Mouse (Mus musculus) CH12.LX (cell line): ENCODE data around the gene Slc13a2. TPM values are rescaled to one million over a fixed set of nuclear protein-coding genes. Genes with fewer than 3 reads are reported as not detected.

ENCODE experiments used
- DNase-seq: peaks from one replicate; pipeline ENCODE4 v3.0.0-alpha.2; 2013; ENCODE audit errors: extremely low read depth
- H3K27ac ChIP-seq: 2 replicates; pipeline ENCODE4 v1.5.1; 2012; ENCODE audit warnings: low read depth, mild to moderate bottlenecking, control low read depth, moderate library complexity; ENCODE audit not compliant: insufficient read depth
- H3K27me3 ChIP-seq: replicated peaks from 2 replicates; pipeline ENCODE3; 2012; ENCODE audit warnings: inconsistent platforms
- H3K36me3 ChIP-seq, 2 experiments: replicated peaks in 1 of 2; 2 replicates each; pipeline versions ENCODE3 to v1.6.1; 2012; ENCODE audit warnings: inconsistent platforms in 1 of 2, low read length in 1 of 2, mild to moderate bottlenecking in 1 of 2, mixed read lengths in 1 of 2, moderate library complexity in 1 of 2; ENCODE audit not compliant: control insufficient read depth in 1 of 2, insufficient read depth in 1 of 2
- H3K4me1 ChIP-seq, 2 experiments: 2 replicates each; pipeline ENCODE4 v1.6.1; 2012; ENCODE audit warnings: inconsistent platforms in 1 of 2, moderate library complexity in 1 of 2; ENCODE audit not compliant: insufficient read depth in 2 of 2, control insufficient read depth in 1 of 2
- H3K4me2 ChIP-seq: 2 replicates; pipeline ENCODE4 v1.6.1; 2012; ENCODE audit warnings: low read depth, mild to moderate bottlenecking, control low read depth; ENCODE audit not compliant: poor library complexity, insufficient read depth, severe bottlenecking
- H3K4me3 ChIP-seq, 3 experiments: fragments of 150-350 bp in 1 of 3; sonication (generic) in 1 of 3; replicated peaks in 1 of 3; 2 replicates each; pipeline versions ENCODE3 to v1.5.1; 2011 to 2012; ENCODE audit warnings: low read depth in 2 of 3, low read length in 2 of 3, mild to moderate bottlenecking in 2 of 3, moderate library complexity in 2 of 3, control low read depth in 1 of 3, improper control_type of control experiment in 1 of 3, inconsistent platforms in 1 of 3, mixed read lengths in 1 of 3; ENCODE audit not compliant: poor library complexity in 1 of 3
- H3K79me2 ChIP-seq: replicated peaks from 2 replicates; pipeline ENCODE4 v1.6.1; 2012; ENCODE audit warnings: mild to moderate bottlenecking, moderate library complexity; ENCODE audit not compliant: control insufficient read depth, poor library complexity, insufficient read depth, severe bottlenecking; ENCODE audit errors: extremely low read depth
- H3K9ac ChIP-seq: 2 replicates; pipeline ENCODE4 v1.6.1; 2012; ENCODE audit warnings: low read depth, mild to moderate bottlenecking, control low read depth, moderate library complexity; ENCODE audit not compliant: insufficient read depth
- H3K9me3 ChIP-seq: replicated peaks from 2 replicates; pipeline ENCODE3; 2012; ENCODE audit warnings: low read length, inconsistent platforms, mixed read lengths
- BHLHE40 ChIP-seq: IDR thresholded peaks from 2 replicates; pipeline ENCODE4 v1.6.1; 2011; ENCODE audit warnings: mild to moderate bottlenecking, low read depth, low read length, improper control_type of control experiment
- CTCF ChIP-seq, 2 experiments: IDR thresholded peaks in 1 of 2; conservative IDR thresholded peaks in 1 of 2; 2 replicates each; pipeline ENCODE4 v1.5.1; 2011 to 2012; ENCODE audit warnings: low read depth in 2 of 2, low read length in 2 of 2, improper control_type of control experiment in 1 of 2, inconsistent platforms in 1 of 2, mild to moderate bottlenecking in 1 of 2, moderate library complexity in 1 of 2
- ELF1 ChIP-seq: IDR thresholded peaks from 2 replicates; pipeline ENCODE4 v1.6.1; 2014; ENCODE audit warnings: low read depth, mild to moderate bottlenecking, inconsistent platforms, low read length, improper control_type of control experiment
- EP300 ChIP-seq: IDR thresholded peaks from 2 replicates; pipeline ENCODE4 v1.6.1; 2011; ENCODE audit warnings: low read length, improper control_type of control experiment
- GABPA ChIP-seq: IDR thresholded peaks from 2 replicates; pipeline ENCODE4 v1.6.1; 2012; ENCODE audit warnings: low read depth, low read length, improper control_type of control experiment, inconsistent platforms; ENCODE audit not compliant: insufficient replicate concordance
- IRF4 ChIP-seq: IDR thresholded peaks from 2 replicates; pipeline ENCODE4 v1.6.1; 2014; ENCODE audit warnings: low read depth, mild to moderate bottlenecking, inconsistent platforms, low read length, improper control_type of control experiment
- JUND ChIP-seq: conservative IDR thresholded peaks from 2 replicates; pipeline ENCODE4 v1.6.1; 2011; ENCODE audit warnings: low read depth, low read length, improper control_type of control experiment
- KAT2A ChIP-seq: IDR thresholded peaks from 2 replicates; pipeline ENCODE4 v1.6.1; 2012; ENCODE audit warnings: low read length, improper control_type of control experiment, inconsistent platforms; ENCODE audit not compliant: insufficient replicate concordance
- MAX ChIP-seq: IDR thresholded peaks from 2 replicates; pipeline ENCODE4 v1.6.1; 2011; ENCODE audit warnings: low read length, improper control_type of control experiment
- MAZ ChIP-seq: IDR thresholded peaks from 2 replicates; pipeline ENCODE4 v1.6.1; 2012; ENCODE audit warnings: low read depth, mild to moderate bottlenecking, inconsistent platforms, low read length, improper control_type of control experiment, moderate library complexity
- MEF2A ChIP-seq: IDR thresholded peaks from 2 replicates; pipeline ENCODE4 v1.6.1; 2014; ENCODE audit warnings: low read depth, mild to moderate bottlenecking, inconsistent platforms, low read length, improper control_type of control experiment, borderline replicate concordance
- NRF1 ChIP-seq: IDR thresholded peaks from 2 replicates; pipeline ENCODE4 v1.6.1; 2014; ENCODE audit warnings: low read depth, mild to moderate bottlenecking, inconsistent platforms, low read length, improper control_type of control experiment, moderate library complexity
- UBTF ChIP-seq: IDR thresholded peaks from 2 replicates; pipeline ENCODE4 v1.6.1; 2012; ENCODE audit warnings: low read depth, mild to moderate bottlenecking, inconsistent platforms, low read length, improper control_type of control experiment, moderate library complexity
- USF1 ChIP-seq: IDR thresholded peaks from 2 replicates; pipeline ENCODE4 v1.6.1; 2014; ENCODE audit warnings: low read depth, mild to moderate bottlenecking, inconsistent platforms, low read length, improper control_type of control experiment
- USF2 ChIP-seq: conservative IDR thresholded peaks from 2 replicates; pipeline ENCODE4 v1.6.1; 2011; ENCODE audit warnings: low read depth, low read length, improper control_type of control experiment
- dilution Hi-C: fragments of 300-500 bp; cut with MboI; formaldehyde crosslinking; loops from 2 replicates; pipeline ENCODE4 v1.14.3; 2020; ENCODE audit warnings: low sequenced_read_pairs; ENCODE audit not compliant: extremely low pct_unique_long_range_greater_than_20kb, extremely low pct_ligation_motif_present
- in situ Hi-C: fragments of 300-500 bp; cut with MboI; formaldehyde crosslinking; loops from 3 replicates; pipeline ENCODE4 v1.14.3; 2019; ENCODE audit warnings: low sequenced_read_pairs, low pct_ligation_motif_present, low pct_unique_long_range_greater_than_20kb, mixed read lengths
- polyA plus RNA-seq: library from polyadenylated mRNA; unstranded; fragments of >175 nt; gene quantifications from 2 replicates; pipeline ENCODE4 v1.2.1, GENCODE M21; 2012; ENCODE audit warnings: low read depth; ENCODE audit not compliant: insufficient read length
- total RNA-seq, 2 experiments: library from RNA; depleted of rRNA; stranded (reverse); fragments of 300-350 nt in 1 of 2; fragments of >200 nt in 1 of 2; gene quantifications; 2 replicates each; pipeline ENCODE4 v1.2.3; 2012 to 2014

Slc13a2 gene
- total and polyA plus RNA-seq, 3 experiments = not detected

DNA sequence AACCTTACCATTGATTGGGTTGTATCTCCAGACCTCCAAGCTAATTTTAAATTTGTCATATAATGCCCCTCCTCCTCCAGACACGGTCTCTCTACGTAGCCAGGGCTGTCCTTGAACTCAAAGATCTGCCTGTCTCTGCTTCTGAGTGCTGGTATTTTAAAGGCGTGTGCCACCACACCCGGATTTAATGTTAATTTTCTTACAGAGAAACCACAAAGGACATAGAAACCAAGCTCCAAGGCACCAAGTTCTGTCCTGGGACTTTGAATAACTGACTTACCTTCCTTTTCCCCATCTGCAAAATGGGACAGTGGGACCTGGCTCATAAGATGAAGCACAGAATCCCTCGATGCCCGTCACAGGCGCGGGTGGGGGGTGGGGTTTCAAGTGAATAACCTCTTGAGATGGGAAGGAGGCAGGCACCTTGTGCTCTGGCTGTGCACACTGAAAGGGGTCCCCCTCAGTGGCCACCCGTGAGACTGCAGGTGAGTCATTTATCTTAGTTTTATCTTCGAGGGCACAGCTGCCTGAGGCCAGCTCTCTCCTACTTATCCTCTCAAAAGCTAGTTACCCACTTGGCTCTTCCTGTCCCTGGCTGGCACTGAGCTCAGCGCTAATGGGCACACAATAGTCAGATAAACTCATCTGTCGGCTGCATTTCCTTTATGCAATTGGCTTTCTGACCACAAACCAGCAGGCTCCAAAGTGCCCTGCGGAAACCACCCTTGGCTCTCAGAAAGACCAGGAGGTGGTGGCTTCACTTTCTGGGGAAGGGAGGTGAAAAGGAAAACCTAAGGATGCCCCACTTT lies 612 bp downstream of the Slc13a2 start:
- dilution Hi-C loops = no loop called here
- Histone ChIP-seq H3K79me2 (no peaks in the 10 kb centered on the region), H3K36me3 (no peaks in the 10 kb centered on the region), H3K9ac (no peak overlapping the region), H3K4me1 (peaks cover 5 to 7% of the 10 kb centered on the region in 2 experiments; a peak in 2 of 4 replicates), H3K9me3 (no peaks in the 10 kb centered on the region), H3K27ac (no peak overlapping the region), H3K27me3 (peaks cover 77% of the 10 kb centered on the region), H3K4me3 (no peak overlapping the region), H3K4me2 (no peak overlapping the region)
- TF ChIP-seq MAZ (no peak), ELF1 (no peak), UBTF (no peak), MAX (no peak)
- DNase-seq = no peak
- in situ Hi-C loops = no loop called here

DNA sequence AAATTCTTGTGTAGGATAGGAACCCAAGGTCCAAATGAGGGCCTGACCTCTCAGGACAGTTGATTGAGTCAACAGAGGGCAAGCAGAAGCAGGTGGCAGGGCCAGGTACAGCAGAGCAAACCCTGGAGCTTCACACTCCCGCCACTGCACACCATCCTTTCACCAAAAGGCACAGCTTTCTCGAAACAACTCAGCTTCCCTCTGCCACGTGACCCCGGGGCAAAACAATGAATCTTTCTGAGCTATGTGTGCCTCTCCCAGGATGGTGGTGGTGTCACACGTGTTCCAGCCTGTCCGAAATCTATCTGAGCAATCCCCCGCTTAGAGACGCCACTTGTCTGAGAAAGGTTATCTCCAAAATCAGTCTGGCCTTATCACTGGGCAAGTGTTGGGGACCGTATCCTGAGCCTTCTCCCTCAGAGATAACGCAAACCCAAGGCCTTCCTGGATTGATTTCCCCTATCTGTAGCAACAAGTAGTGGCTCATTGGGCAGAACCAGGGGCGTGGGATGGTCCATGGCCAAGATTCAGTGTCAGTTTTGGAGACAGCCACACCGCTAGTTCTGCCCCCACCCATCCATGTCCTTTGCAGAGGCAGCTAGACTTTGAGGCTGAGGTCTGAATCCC lies 1.6 kb downstream of the Slc13a2 start:
- Histone ChIP-seq H3K4me1 (peaks cover 5 to 7% of the 10 kb centered on the region in 2 experiments; a peak in 2 of 4 replicates), H3K9me3 (no peaks in the 10 kb centered on the region), H3K9ac (no peak overlapping the region), H3K27ac (no peak overlapping the region), H3K36me3 (no peaks in the 10 kb centered on the region), H3K4me2 (no peak overlapping the region), H3K27me3 (peaks cover 81% of the 10 kb centered on the region), H3K4me3 (no peak overlapping the region), H3K79me2 (no peaks in the 10 kb centered on the region)
- TF ChIP-seq IRF4 (peak; percentile 84), BHLHE40 (peak; percentile 88), JUND (no peak), NRF1 (no peak), MAX (peak; percentile 86), USF2 (peak; percentile 73), GABPA (no peak), MEF2A (0 out of 2 replicates have a peak, but pooled peaks have one; percentile 22), USF1 (peak; percentile 82), EP300 (no peak), CTCF (conservative IDR thresholded peaks at IDR 0.05 in 1 of 2, IDR thresholded peaks at IDR 0.05 in 1 of 2; ENCODE audit: low read depth in 2 of 2, low read length in 2 of 2) (no peak), ELF1 (no peak), KAT2A (no peak)
- dilution Hi-C loops (no loop called here), in situ Hi-C loops (no loop called here)
- no peak for DNase-seq
